Comparison of ENCODE assay signal across 8 mouse cellular contexts in the genomic region with DNA sequence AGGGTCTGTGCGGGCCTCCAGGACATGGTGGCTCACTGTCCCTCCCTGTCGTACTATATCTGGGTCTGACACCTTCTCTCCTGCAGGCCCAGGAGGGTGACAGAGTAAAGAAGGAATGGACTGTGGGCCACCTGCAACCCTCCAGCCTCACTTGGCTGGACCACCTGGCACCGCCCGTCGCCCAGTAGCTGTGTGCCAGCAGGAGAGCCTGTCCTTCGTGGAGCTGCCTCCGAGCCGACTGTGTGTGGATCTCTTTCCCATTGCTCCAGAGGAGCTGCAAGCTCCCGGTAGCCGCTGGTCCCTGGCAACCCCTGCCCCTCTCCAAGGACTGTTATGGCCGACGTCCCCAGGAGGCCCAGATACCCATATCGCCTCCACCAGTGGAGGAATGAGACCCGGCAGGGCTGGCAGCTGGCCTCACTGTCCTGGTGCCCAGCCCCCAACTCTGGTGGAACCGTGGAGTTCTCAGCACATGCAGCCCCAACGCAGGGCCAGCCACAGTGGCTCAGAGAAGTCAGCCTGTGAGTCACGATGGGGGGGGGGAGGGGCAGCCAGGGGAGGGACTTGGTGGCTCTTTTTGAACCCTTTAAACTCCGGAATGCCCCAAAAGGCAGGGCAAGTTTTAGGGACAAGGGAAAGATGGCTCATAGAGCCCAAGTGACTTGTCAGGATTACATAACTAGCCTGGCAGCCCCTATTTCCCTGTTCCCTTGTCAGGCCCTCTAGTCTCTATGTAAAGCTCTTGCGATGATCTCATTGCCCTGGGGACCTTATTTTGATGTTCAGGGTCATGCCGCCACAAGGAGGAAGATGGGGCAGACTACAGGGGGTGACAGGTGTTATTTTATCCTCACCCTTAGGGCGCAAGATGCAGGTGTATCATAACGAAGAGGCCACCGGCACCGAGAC. TPM values are rescaled to one million over a fixed set of nuclear protein-coding genes. Genes with fewer than 3 reads are reported as not detected.
DNase-seq lines count a peak whose midpoint lies in the region; ATAC-seq and TF ChIP-seq lines count a peak whose summit lies in the region.

No protein-coding gene starts in this region.

- peak overlapping the region; percentile 52 for H3K4me2 ChIP-seq in midbrain, postnatal 0 days (ENCODE audit: low read depth, low read length, poor library complexity, severe bottlenecking)

- H3K9me3 ChIP-seq in embryonic facial prominence, embryonic 10.5 days, result no peaks in the 10 kb centered on the region
- no peaks in the 10 kb centered on the region for H3K9me3 ChIP-seq in midbrain, postnatal 0 days (ENCODE audit: low read length)

- intact Hi-C loops in left cerebral cortex, postnatal 4 days (cut with DNase I), result no loop called here

- ATAC-seq in midbrain, postnatal 0 days (ENCODE audit: low FRiP score), result no peak
- no peak for ATAC-seq in inflammation-experienced regulatory T-cells, adult 6 months

- H3K27me3 ChIP-seq in embryonic facial prominence, embryonic 10.5 days (replicated peaks; ENCODE audit: low read depth, poor library complexity, severe bottlenecking), result peaks cover 100% of the 10 kb centered on the region
- H3K27me3 ChIP-seq in midbrain, postnatal 0 days (ENCODE audit: insufficient read depth, low read length), result peaks cover 39% of the 10 kb centered on the region

- peaks cover 77% of the 10 kb centered on the region for H3K4me1 ChIP-seq in embryonic facial prominence, embryonic 10.5 days
- H3K4me1 ChIP-seq in midbrain, postnatal 0 days (ENCODE audit: insufficient read depth, low read length), result 0 out of 2 replicates have a peak, but pooled peaks cover 7% of the 10 kb centered on the region

- peaks cover 15% of the 10 kb centered on the region; the same call in 1 of the 2 replicates for H3K36me3 ChIP-seq in embryonic facial prominence, embryonic 10.5 days (replicated peaks)
- no peaks in the 10 kb centered on the region for H3K36me3 ChIP-seq in midbrain, postnatal 0 days (ENCODE audit: insufficient read depth, low read length)

- DNase-seq in left cerebral cortex, postnatal 4 days, result peak; percentile 43
- DNase-seq in left cerebral cortex, adult 18-20 months (ENCODE audit: low spot score in 2 of 2), result no peak
- DNase-seq in embryonic facial prominence, embryonic 10.5 days (ENCODE audit: low spot score), result no peak
- peak; percentile 33 for DNase-seq in heart, postnatal 4 days
- no peak for DNase-seq in midbrain, postnatal 0 days (ENCODE audit: low spot score)
- no peak for DNase-seq in left cerebral cortex, adult 9 months (ENCODE audit: low spot score in 2 of 2)
- no peak for DNase-seq in cerebellum, adult 18-20 months

- no peak overlapping the region for H3K27ac ChIP-seq in embryonic facial prominence, embryonic 10.5 days (replicated peaks)
- H3K27ac ChIP-seq in midbrain, postnatal 0 days (ENCODE audit: low read depth, low read length), result no peak overlapping the region

- peak overlapping the region; percentile 61; the same call in 1 of the 2 replicates for H3K4me3 ChIP-seq in embryonic facial prominence, embryonic 10.5 days
- no peak overlapping the region for H3K4me3 ChIP-seq in midbrain, postnatal 0 days (ENCODE audit: low read depth, low read length)

- WGBS in embryonic facial prominence, embryonic 10.5 days, result 23% methylated on average over 24 of the region's 24 CpGs
- 23% methylated on average over 24 of the region's 24 CpGs for WGBS in midbrain, postnatal 0 days

- no peak overlapping the region for H3K9ac ChIP-seq in midbrain, postnatal 0 days (replicated peaks; ENCODE audit: low read length, poor library complexity, severe bottlenecking)

- TF ChIP-seq CTCF in midbrain, postnatal 0 days (IDR thresholded peaks at IDR 0.05), result no peak

RNA-seq across cellular contexts. Expression of gene Arhgef19, which starts 7.0 kb away (rescaled TPM):
- total RNA-seq in left cerebral cortex, postnatal 4 days (2021), result 1 to 10 TPM; 1.8 to 2.4 TPM
- 10 to 100 TPM; 17.9 to 21.2 TPM for total RNA-seq in left cerebral cortex, adult 18-20 months (2021)
- polyA plus RNA-seq in embryonic facial prominence, embryonic 10.5 days (2016; fragmentation: Nextera tagmentation; extraction: Ambion mirVana), result 6.1 and 8.7 TPM in 2 replicates
- 1 to 10 TPM; 4.6 to 5.1 TPM for total RNA-seq in heart, postnatal 4 days (2021)
- total RNA-seq in midbrain, postnatal 0 days (2014; rRNA removed), result 0.76 and 1.3 TPM in 2 replicates
- polyA plus RNA-seq in midbrain, postnatal 0 days (2015; fragmentation: Nextera tagmentation; extraction: Ambion mirVana), result 1.1 and 1.3 TPM in 2 replicates
- polyA plus RNA-seq in inflammation-experienced regulatory T-cells, adult 6 months (2017; shearing (Covaris generic)), result not detected

RNA-seq across cellular contexts. Expression of gene Rsg1, which starts 32.6 kb away (rescaled TPM):
- 1 to 10 TPM; 4.3 to 5.1 TPM for total RNA-seq in left cerebral cortex, postnatal 4 days (2021)
- total RNA-seq in left cerebral cortex, adult 18-20 months (2021), result 1 to 10 TPM; 3.6 to 4.3 TPM
- 8.4 and 8.5 TPM in 2 replicates for polyA plus RNA-seq in embryonic facial prominence, embryonic 10.5 days (2016; fragmentation: Nextera tagmentation; extraction: Ambion mirVana)
- 1 to 10 TPM in 1 of 2 experiments, under 1 TPM in 1; 0.72 to 1.7 TPM for total RNA-seq in heart, postnatal 4 days (2021)
- total RNA-seq in midbrain, postnatal 0 days (2014; rRNA removed), result 4.6 and 6.0 TPM in 2 replicates
- polyA plus RNA-seq in midbrain, postnatal 0 days (2015; fragmentation: Nextera tagmentation; extraction: Ambion mirVana), result 5.2 and 5.3 TPM in 2 replicates
- polyA plus RNA-seq in inflammation-experienced regulatory T-cells, adult 6 months (2017; shearing (Covaris generic)), result 1 to 10 TPM; 1.7 to 6.1 (median 3.3) TPM

RNA-seq across cellular contexts. Expression of gene Epha2, which starts 54.7 kb away (rescaled TPM):
- 1 to 10 TPM; 1.6 TPM for total RNA-seq in left cerebral cortex, postnatal 4 days (2021)
- 1 to 10 TPM; 1.3 to 1.5 TPM for total RNA-seq in left cerebral cortex, adult 18-20 months (2021)
- 2.4 and 3.0 TPM in 2 replicates for polyA plus RNA-seq in embryonic facial prominence, embryonic 10.5 days (2016; fragmentation: Nextera tagmentation; extraction: Ambion mirVana)
- total RNA-seq in heart, postnatal 4 days (2021), result 10 to 100 TPM; 10.1 to 10.9 TPM
- total RNA-seq in midbrain, postnatal 0 days (2014; rRNA removed), result 3.1 and 3.2 TPM in 2 replicates
- polyA plus RNA-seq in midbrain, postnatal 0 days (2015; fragmentation: Nextera tagmentation; extraction: Ambion mirVana), result 0.27 and 0.30 TPM in 2 replicates
- not detected for polyA plus RNA-seq in inflammation-experienced regulatory T-cells, adult 6 months (2017; shearing (Covaris generic))

Comparison
In these comparisons a context has a peak if more than half of its experiments do, and no peak if none do; other contexts are left out.
1. DNase-seq: peak in left cerebral cortex, postnatal 4 days (single experiment) and heart, postnatal 4 days (single experiment); none in left cerebral cortex, adult 18-20 months (0 of 2), embryonic facial prominence, embryonic 10.5 days (single experiment), midbrain, postnatal 0 days (single experiment), left cerebral cortex, adult 9 months (0 of 2) and cerebellum, adult 18-20 months (0 of 2).